Comparison of ENCODE assay signal across 24 mouse cellular contexts in genomic region chr2:157040649-157041046, GRCm38 (mm10). TPM values are rescaled to one million over a fixed set of nuclear protein-coding genes. Genes with fewer than 3 reads are reported as not detected.
DNase-seq lines count a peak whose midpoint lies in the region; ATAC-seq and TF ChIP-seq lines count a peak whose summit lies in the region.
"Had no signal": no experiment of that assay in that cellular context is flagged by ENCODE, and none has a peak within 500 bp of the region (broad histone marks: within the 10 kb centered on the region; RNA-seq: fewer than 3 reads in every experiment).

No protein-coding gene starts in this region.

- peaks cover 66% of the 10 kb centered on the region for H3K36me3 ChIP-seq in heart, embryonic 15.5 days
- H3K36me3 ChIP-seq in E14TG2a.4 (ENCODE audit: insufficient read depth, low read length) (0 out of 2 replicates have a peak, but pooled peaks cover 13% of the 10 kb centered on the region), ES-E14 (ENCODE audit: control insufficient read depth, insufficient read depth, low read length, poor library complexity, severe bottlenecking) (peaks cover 2% of the 10 kb centered on the region; the same call in 1 of the 2 replicates)
- H3K36me3 ChIP-seq in forebrain, embryonic 10.5 days (replicated peaks) = peaks cover 94% of the 10 kb centered on the region

- no peaks in the 10 kb centered on the region for H3K27me3 ChIP-seq in heart, embryonic 15.5 days
- H3K27me3 ChIP-seq in E14TG2a.4 (ENCODE audit: insufficient read depth, low read length) = peaks cover 38% of the 10 kb centered on the region
- H3K27me3 ChIP-seq in forebrain, embryonic 10.5 days (ENCODE audit: poor library complexity, severe bottlenecking) = no peaks in the 10 kb centered on the region
- H3K27me3 ChIP-seq: limb, embryonic 12.5 days; liver, embryonic 12.5 days; Patski had no signal

- in situ Hi-C loops in ES-E14 (cut with MboI; ENCODE audit: low sequenced_read_pairs in 2 of 2, unreplicated experiment in 2 of 2) = no loop called here

- no peak for DNase-seq in heart, adult 18-20 months
- no peak for DNase-seq in layer of hippocampus, adult 2 months (ENCODE audit: low spot score in 2 of 2)
- no peak for DNase-seq in layer of hippocampus, postnatal 25 days (ENCODE audit: extremely low spot score in 1 of 2, low spot score in 1 of 2)
- no peak for DNase-seq in ES-E14 (ENCODE audit: low read depth, low spot score)
- DNase-seq in forebrain, embryonic 10.5 days (ENCODE audit: extremely low spot score, low spot score) = no peak
- DNase-seq: B cell, adult 2 months; kidney, adult 8-10 months; thymus, postnatal 36 days had no signal

- TF ChIP-seq CTCF in layer of hippocampus, adult 2 months (conservative IDR thresholded peaks at IDR 0.05) = no peak
- TF ChIP-seq CTCF in E14TG2a.4 (conservative IDR thresholded peaks at IDR 0.05; ENCODE audit: low read length) = no peak

- ATAC-seq in heart, embryonic 15.5 days (replicated peaks; ENCODE audit: insufficient number of reproducible peaks, insufficient read depth, low FRiP score, low read depth) = peak; percentile 15; the same call in 1 of the 2 replicates
- no peak for ATAC-seq in megakaryocyte progenitor cell, adult 5-6 weeks (replicated peaks; ENCODE audit: poor library complexity)
- ATAC-seq: forebrain, embryonic 14.5 days; liver, embryonic 12.5 days; Patski had no signal

- H3K4me3 ChIP-seq in heart, embryonic 15.5 days = no peak overlapping the region
- no peak overlapping the region for H3K4me3 ChIP-seq in layer of hippocampus, adult 2 months
- H3K4me3 ChIP-seq in E14TG2a.4 (replicated peaks; ENCODE audit: low read length) (peak overlapping the region; percentile 75), ES-E14 (ENCODE audit: insufficient read depth in 1 of 2, low read depth in 1 of 2, low read length in 2 of 2, poor library complexity in 1 of 2, severe bottlenecking in 1 of 2) (peak overlapping the region; percentile 18 to 55; a peak in 2 of 4 replicates)
- H3K4me3 ChIP-seq in forebrain, embryonic 10.5 days = no peak overlapping the region
- H3K4me3 ChIP-seq: limb, embryonic 12.5 days; liver, embryonic 12.5 days had no signal

- peaks cover 11% of the 10 kb centered on the region for H3K4me1 ChIP-seq in heart, embryonic 15.5 days (replicated peaks)
- H3K4me1 ChIP-seq in E14TG2a.4 (replicated peaks; ENCODE audit: low read depth, low read length) (peaks cover 29% of the 10 kb centered on the region), ES-E14 (ENCODE audit: control insufficient read depth in 2 of 2, insufficient read depth in 2 of 2, low read length in 2 of 2, poor library complexity in 1 of 2) (peaks cover 0 to 4% of the 10 kb centered on the region in 2 experiments; a peak in 1 of 4 replicates)
- H3K4me1 ChIP-seq in forebrain, embryonic 10.5 days = peaks cover 11% of the 10 kb centered on the region; the same call in 1 of the 2 replicates
- H3K4me1 ChIP-seq: limb, embryonic 12.5 days; liver, embryonic 12.5 days had no signal

- WGBS in heart, embryonic 15.5 days = 84% methylated on average over 17 of the region's 17 CpGs
- WGBS in forebrain, embryonic 10.5 days = 88% methylated on average over 17 of the region's 17 CpGs

- H3K9me3 ChIP-seq in heart, embryonic 15.5 days (replicated peaks) = no peaks in the 10 kb centered on the region
- H3K9me3 ChIP-seq in E14TG2a.4 (ENCODE audit: low read length) (peaks cover 2% of the 10 kb centered on the region), ES-E14 (ENCODE audit: control insufficient read depth, insufficient read depth, low read depth, low read length) (no peaks in the 10 kb centered on the region)
- no peaks in the 10 kb centered on the region for H3K9me3 ChIP-seq in forebrain, embryonic 10.5 days
- H3K9me3 ChIP-seq: liver, embryonic 12.5 days had no signal

- H3K9ac ChIP-seq in heart, embryonic 15.5 days = no peak overlapping the region
- no peak overlapping the region; the same call in 1 of the 2 replicates for H3K9ac ChIP-seq in ES-E14 (ENCODE audit: insufficient read depth, low read depth, low read length, poor library complexity, severe bottlenecking)
- H3K9ac ChIP-seq: limb, embryonic 12.5 days; liver, embryonic 12.5 days; lung, embryonic 14.5 days had no signal

- H3K4me2 ChIP-seq in heart, embryonic 15.5 days = no peak overlapping the region
- H3K4me2 ChIP-seq: limb, embryonic 12.5 days; liver, embryonic 12.5 days; lung, embryonic 14.5 days had no signal

- H3K27ac ChIP-seq in heart, embryonic 15.5 days = peak overlapping the region; percentile 37; the same call in 1 of the 2 replicates
- H3K27ac ChIP-seq in layer of hippocampus, adult 2 months = peak overlapping the region; percentile 5; the same call in 1 of the 2 replicates
- H3K27ac ChIP-seq in ES-E14 (ENCODE audit: insufficient read depth, low read depth, low read length, poor library complexity, severe bottlenecking) = no peak overlapping the region; the same call in 1 of the 2 replicates
- H3K27ac ChIP-seq in forebrain, embryonic 10.5 days = no peak overlapping the region
- H3K27ac ChIP-seq: limb, embryonic 12.5 days; liver, embryonic 12.5 days had no signal

TF ChIP-seq in ES-E14, 5 proteins besides CTCF, POLR2A, EP300 and RAD21:
- no peak for TF ChIP-seq CHD2 (IDR thresholded peaks at IDR 0.05; ENCODE audit: low read depth, low read length)
- no peak for TF ChIP-seq ZC3H11A (IDR thresholded peaks at IDR 0.05; ENCODE audit: borderline replicate concordance, low read depth, low read length)
- no peak for TF ChIP-seq MAFK (IDR thresholded peaks at IDR 0.05; ENCODE audit: insufficient read depth, low read depth, low read length)
- no peak for TF ChIP-seq ZNF384 (IDR thresholded peaks at IDR 0.05; ENCODE audit: low read depth, low read length)
- no peak for TF ChIP-seq HCFC1 (IDR thresholded peaks at IDR 0.05; ENCODE audit: borderline replicate concordance, insufficient read depth, low read length)

RNA-seq across cellular contexts. Expression of gene Dsn1, which starts 33.7 kb away (rescaled TPM):
- polyA plus RNA-seq in heart, embryonic 15.5 days (2015; fragmentation: Nextera tagmentation; extraction: Ambion mirVana) = 30.4 and 31.4 TPM in 2 replicates
- 1 to 10 TPM; 1.7 to 2.3 TPM for total RNA-seq in heart, adult 18-20 months (2021)
- total RNA-seq in layer of hippocampus, adult 2 months (2021) = 1 to 10 TPM; 2.8 to 3.7 TPM
- total RNA-seq in layer of hippocampus, postnatal 25 days (2021) = 1 to 10 TPM; 4.0 to 7.2 TPM
- 25.2 and 27.9 TPM in 2 replicates for total RNA-seq in ES-E14 (2012; rRNA removed)
- 58.0 and 59.1 TPM in 2 replicates for polyA plus RNA-seq in forebrain, embryonic 10.5 days (2016; fragmentation: Nextera tagmentation; extraction: Ambion mirVana)
- total RNA-seq in megakaryocyte progenitor cell, adult 5-6 weeks (2015) = 15.0 and 17.1 TPM in 2 replicates
- total RNA-seq in megakaryocyte progenitor cell, adult 5-6 weeks (2017) = 68.2 and 78.2 TPM in 2 replicates

RNA-seq across cellular contexts. Expression of gene Soga1, which starts 38.4 kb away (rescaled TPM):
- 1.7 and 2.7 TPM in 2 replicates for polyA plus RNA-seq in heart, embryonic 15.5 days (2015; fragmentation: Nextera tagmentation; extraction: Ambion mirVana)
- 10 to 100 TPM; 10.4 to 11.0 TPM for total RNA-seq in heart, adult 18-20 months (2021)
- 10 to 100 TPM; 31.4 to 36.3 TPM for total RNA-seq in layer of hippocampus, adult 2 months (2021)
- total RNA-seq in layer of hippocampus, postnatal 25 days (2021) = 10 to 100 TPM; 36.3 to 46.3 TPM
- 11.8 and 12.8 TPM in 2 replicates for total RNA-seq in ES-E14 (2012; rRNA removed)
- 3.5 and 4.0 TPM in 2 replicates for polyA plus RNA-seq in forebrain, embryonic 10.5 days (2016; fragmentation: Nextera tagmentation; extraction: Ambion mirVana)
- total RNA-seq in megakaryocyte progenitor cell, adult 5-6 weeks (2015) = 1.9 and 2.9 TPM in 2 replicates
- total RNA-seq in megakaryocyte progenitor cell, adult 5-6 weeks (2017) = 2.3 and 2.4 TPM in 2 replicates

RNA-seq across cellular contexts. Expression of gene Tldc2, which starts 46.2 kb away (rescaled TPM):
- not detected in 2 replicates for polyA plus RNA-seq in heart, embryonic 15.5 days (2015; fragmentation: Nextera tagmentation; extraction: Ambion mirVana)
- total RNA-seq in heart, adult 18-20 months (2021) = not detected
- total RNA-seq in layer of hippocampus, adult 2 months (2021) = not detected
- not detected for total RNA-seq in layer of hippocampus, postnatal 25 days (2021)
- total RNA-seq in ES-E14 (2012; rRNA removed) = not detected in 2 replicates
- not detected in 2 replicates for polyA plus RNA-seq in forebrain, embryonic 10.5 days (2016; fragmentation: Nextera tagmentation; extraction: Ambion mirVana)
- not detected in 2 replicates for total RNA-seq in megakaryocyte progenitor cell, adult 5-6 weeks (2015)
- not detected in 2 replicates for total RNA-seq in megakaryocyte progenitor cell, adult 5-6 weeks (2017)
- total RNA-seq: adrenal gland, postnatal 14 days; gastrocnemius, postnatal 25 days; heart, adult 8-10 months; heart, postnatal 25 days; layer of hippocampus, postnatal 14 days; left cerebral cortex, postnatal 10 days had no signal
- polyA plus RNA-seq: brain, embryonic 14.5 days; forebrain, embryonic 14.5 days; limb, embryonic 12.5 days; lung, embryonic 14.5 days; neural tube, embryonic 11.5 days had no signal

RNA-seq across cellular contexts. Expression of gene Ndrg3, which starts 48.8 kb away (rescaled TPM):
- 28.6 and 51.0 TPM in 2 replicates for polyA plus RNA-seq in heart, embryonic 15.5 days (2015; fragmentation: Nextera tagmentation; extraction: Ambion mirVana)
- total RNA-seq in heart, adult 18-20 months (2021) = 10 to 100 TPM; 17.7 to 23.7 TPM
- 100 to 1,000 TPM; 416 to 430 TPM for total RNA-seq in layer of hippocampus, adult 2 months (2021)
- total RNA-seq in layer of hippocampus, postnatal 25 days (2021) = 100 to 1,000 TPM; 449 TPM
- total RNA-seq in ES-E14 (2012; rRNA removed) = 8.3 and 13.1 TPM in 2 replicates
- 44.6 and 46.4 TPM in 2 replicates for polyA plus RNA-seq in forebrain, embryonic 10.5 days (2016; fragmentation: Nextera tagmentation; extraction: Ambion mirVana)
- 24.9 and 27.1 TPM in 2 replicates for total RNA-seq in megakaryocyte progenitor cell, adult 5-6 weeks (2015)
- 24.2 and 28.5 TPM in 2 replicates for total RNA-seq in megakaryocyte progenitor cell, adult 5-6 weeks (2017)

Comparison
In these comparisons a context has a peak if more than half of its experiments do, and no peak if none do; other contexts are left out.
1. H3K27ac ChIP-seq: peak in heart, embryonic 15.5 days (single experiment) and layer of hippocampus, adult 2 months (single experiment); none in ES-E14 (single experiment) and forebrain, embryonic 10.5 days (single experiment).
2. H3K4me3 ChIP-seq: peak in E14TG2a.4 (single experiment) and ES-E14 (2 of 2); none in heart, embryonic 15.5 days (single experiment), layer of hippocampus, adult 2 months (single experiment) and forebrain, embryonic 10.5 days (single experiment).